Mouse (Mus musculus) ES-E14 (cell line): ENCODE measurements around the gene Astl.

Source experiments
- CHD2 ChIP-seq: IDR thresholded peaks from 2 replicates; pipeline ENCODE4 v1.6.1; 2014; ENCODE audit warnings: mild to moderate bottlenecking, low read depth, low read length, inconsistent platforms
- HCFC1 ChIP-seq: IDR thresholded peaks from 2 replicates; pipeline ENCODE4 v1.6.1; 2012; ENCODE audit warnings: low read length, inconsistent platforms, borderline replicate concordance; ENCODE audit not compliant: insufficient read depth

DNA sequence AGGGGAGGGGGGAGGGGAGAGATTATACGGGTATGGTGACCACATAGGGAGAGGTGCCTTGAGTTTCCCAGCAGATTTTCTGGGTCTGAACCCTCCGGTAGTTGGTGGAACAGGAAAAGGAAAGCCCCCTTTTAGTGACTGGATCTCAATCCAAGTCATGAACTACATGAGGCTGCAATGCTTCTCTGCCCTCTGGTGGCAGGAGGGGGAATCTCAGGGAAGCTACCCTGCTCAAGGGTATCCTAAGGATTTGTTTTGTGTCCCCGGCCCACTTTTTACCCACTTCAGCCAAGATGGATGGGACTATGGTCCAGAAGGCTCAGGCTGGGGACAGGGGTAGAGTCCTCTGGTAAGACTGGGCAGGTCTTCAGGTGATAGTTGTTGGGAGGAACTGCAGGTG lies 2.7 kb downstream of the Astl start:
- TF ChIP-seq CHD2 (no peak), HCFC1 (no peak)
